ENCODE assay signal across 17 mouse cellular contexts in the genomic region with DNA sequence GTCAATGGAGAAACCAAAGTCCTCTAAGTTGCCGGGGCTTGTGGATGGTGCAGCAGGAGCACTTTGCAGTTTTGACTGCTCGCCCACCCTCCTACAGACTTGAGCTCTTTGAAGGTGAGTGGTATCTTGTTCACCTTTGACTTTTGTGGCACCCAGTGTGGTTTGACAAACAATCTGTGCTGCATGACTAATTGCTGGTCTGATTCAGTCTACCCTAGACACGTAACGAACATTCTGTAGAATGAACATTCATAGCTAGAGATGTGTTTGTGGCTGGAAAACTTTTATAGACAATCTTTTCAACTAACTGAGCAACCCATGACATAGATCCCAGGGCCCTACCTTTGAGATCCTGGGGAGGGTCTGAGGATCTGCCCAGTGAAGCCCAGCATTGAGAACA. TPM values are rescaled to one million over a fixed set of nuclear protein-coding genes. Genes with fewer than 3 reads are reported as not detected.
"Had no signal": no experiment of that assay in that cellular context is flagged by ENCODE, and none has a peak within 500 bp of the region (broad histone marks: within the 10 kb centered on the region; RNA-seq: fewer than 3 reads in every experiment).

No protein-coding gene starts in this region.

- H3K36me3 ChIP-seq: limb, embryonic 12.5 days; liver, embryonic 13.5 days; lung, embryonic 15.5 days; midbrain, embryonic 15.5 days; stomach, embryonic 15.5 days had no signal

- H3K4me3 ChIP-seq: limb, embryonic 12.5 days; liver, embryonic 13.5 days; lung, embryonic 15.5 days; megakaryocyte, embryonic 14.5 days; midbrain, embryonic 15.5 days; stomach, embryonic 15.5 days had no signal

- H3K27me3 ChIP-seq: lung, embryonic 15.5 days; stomach, embryonic 15.5 days had no signal

- DNase-seq: kidney, adult 8-10 months; kidney, postnatal 36 days; layer of hippocampus, postnatal 36 days; liver; liver, embryonic 13.5 days; liver, postnatal 0 days; lung, postnatal 14 days; right cerebral cortex, postnatal 25 days; thymus, postnatal 36 days had no signal

- H3K4me2 ChIP-seq: limb, embryonic 12.5 days; liver, embryonic 13.5 days; lung, embryonic 15.5 days; midbrain, embryonic 11.5 days; midbrain, embryonic 15.5 days; stomach, embryonic 15.5 days had no signal

- ATAC-seq: liver, postnatal 0 days; midbrain, embryonic 15.5 days had no signal

RNA-seq across cellular contexts. Expression of gene Trpm6, which starts 2.4 kb away (rescaled TPM):
- total RNA-seq: monocyte, adult 5-6 weeks had no signal
- polyA plus RNA-seq: macrophage had no signal
